Mouse (Mus musculus) heart, postnatal 25 days (tissue): ENCODE data around the gene Dnajb12. TPM values are rescaled to one million over a fixed set of nuclear protein-coding genes. Genes with fewer than 3 reads are reported as not detected.

Source experiments
- DNase-seq: peaks from one replicate; pipeline ENCODE4 v3.0.0; 2022; ENCODE audit warnings: low spot score
- intact Hi-C: fragments of 180-260 bp; cut with DNase I; formaldehyde crosslinking; loops from one replicate; pipeline ENCODE4 v1.15.1; 2025
- total RNA-seq, 2 experiments: library from RNA; stranded (reverse); gene quantifications; 2 replicates each; pipeline ENCODE4 v1.2.3; 2021

Gene Dnajb12
- total RNA-seq, 2 experiments from 2014 or later = 34.5 to 35.9 TPM

DNA sequence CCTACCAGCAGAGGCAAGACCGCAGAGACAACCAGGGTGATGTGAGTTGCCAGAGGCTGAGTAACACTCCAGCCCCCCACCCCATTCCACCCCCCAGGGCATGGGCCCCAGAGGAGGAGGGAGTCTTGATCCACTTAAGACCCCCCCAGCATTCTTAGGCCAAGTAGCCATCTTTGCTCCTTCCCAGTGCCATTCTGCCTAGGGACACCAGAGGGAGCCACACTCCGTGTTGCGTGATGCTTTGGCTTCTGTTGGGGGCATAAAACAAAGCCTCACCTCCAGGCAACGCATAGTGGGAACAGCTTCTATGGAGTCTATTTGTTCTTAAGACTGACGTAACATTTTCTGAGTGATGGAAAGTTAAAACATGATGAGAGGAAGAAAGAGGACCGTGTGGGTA lies 13.6 kb downstream of the Dnajb12 start:
- DNase-seq = peak; percentile 46
- intact Hi-C loops = loop anchor here (1.0 to 5.0 kb wide), 5 partner anchors 58 to 349 kb away; partner anchors contain the start of gene Ddit4

DNA sequence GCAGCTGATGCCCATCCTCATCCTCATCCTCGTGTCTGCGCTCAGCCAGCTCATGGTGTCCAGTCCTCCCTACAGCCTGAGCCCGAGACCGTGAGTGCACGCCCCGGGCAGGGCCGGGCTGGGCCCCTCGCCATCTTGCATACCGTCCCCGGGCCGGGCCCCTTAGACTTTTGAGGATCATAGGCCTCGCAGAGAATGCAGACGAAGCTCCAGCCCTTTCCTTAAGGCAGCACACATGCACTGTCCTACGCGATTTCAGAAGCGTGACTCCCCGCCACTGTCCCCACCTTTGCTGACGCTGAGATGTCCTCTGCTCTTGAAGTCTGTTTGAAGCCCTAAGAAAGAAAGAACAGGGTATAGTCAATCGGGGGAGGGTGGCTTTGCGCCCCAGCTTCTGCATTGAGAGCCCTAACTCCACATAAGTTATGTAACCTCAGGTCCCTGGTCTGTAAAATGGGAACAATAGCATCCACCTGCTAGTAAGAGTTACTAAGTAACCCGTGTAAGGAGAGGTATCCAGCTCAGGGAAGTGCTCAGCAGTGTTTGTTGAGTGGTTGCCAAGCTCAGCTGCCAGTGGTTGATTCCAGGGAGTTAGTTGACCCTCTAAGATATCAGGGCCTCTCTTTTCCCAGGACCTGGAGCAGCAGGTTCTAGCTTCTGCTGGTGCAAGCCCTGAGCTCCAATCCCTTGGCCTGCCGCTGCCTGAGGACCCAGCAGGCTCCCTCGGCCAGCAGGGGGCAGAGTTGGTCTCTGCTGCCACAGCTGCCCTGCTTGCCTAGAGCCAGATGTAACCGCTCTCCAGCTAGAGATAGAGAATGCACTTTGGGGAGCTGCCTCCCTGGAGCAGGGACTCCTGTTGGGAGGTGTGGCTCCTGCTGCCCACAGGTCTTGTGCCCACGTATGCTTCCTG lies 15.2 kb downstream of the Dnajb12 start:
- intact Hi-C loops = loop anchor here (5.0 kb wide), 3 partner anchors 88 to 348 kb away; no protein-coding TSS in a partner anchor
- DNase-seq = peak; percentile 64

GRCm38 (mm10) chr10:59895460-59896186 lies 16.3 kb downstream of the Dnajb12 start:
- intact Hi-C loops = loop anchor here (5.0 kb wide), 1 partner anchor 87 kb away; no protein-coding TSS in a partner anchor
- no peak for DNase-seq

- no peak for DNase-seq
- intact Hi-C loops = loop anchor here (5.0 kb wide), 1 partner anchor 86 kb away; no protein-coding TSS in a partner anchor
Observed at GRCm38 (mm10) chr10:59896211-59896610, 16.9 kb downstream of the Dnajb12 start.

- DNase-seq = peak; percentile 47
- intact Hi-C loops = loop anchor here (5.0 kb wide), 1 partner anchor 85 kb away; no protein-coding TSS in a partner anchor
Observed at GRCm38 (mm10) chr10:59896911-59897331, 17.6 kb downstream of the Dnajb12 start.

GRCm38 (mm10) chr10:59897511-59897910 lies 18.2 kb downstream of the Dnajb12 start:
- DNase-seq = no peak
- intact Hi-C loops = loop anchor here (5.0 kb wide), 1 partner anchor 85 kb away; no protein-coding TSS in a partner anchor

DNA sequence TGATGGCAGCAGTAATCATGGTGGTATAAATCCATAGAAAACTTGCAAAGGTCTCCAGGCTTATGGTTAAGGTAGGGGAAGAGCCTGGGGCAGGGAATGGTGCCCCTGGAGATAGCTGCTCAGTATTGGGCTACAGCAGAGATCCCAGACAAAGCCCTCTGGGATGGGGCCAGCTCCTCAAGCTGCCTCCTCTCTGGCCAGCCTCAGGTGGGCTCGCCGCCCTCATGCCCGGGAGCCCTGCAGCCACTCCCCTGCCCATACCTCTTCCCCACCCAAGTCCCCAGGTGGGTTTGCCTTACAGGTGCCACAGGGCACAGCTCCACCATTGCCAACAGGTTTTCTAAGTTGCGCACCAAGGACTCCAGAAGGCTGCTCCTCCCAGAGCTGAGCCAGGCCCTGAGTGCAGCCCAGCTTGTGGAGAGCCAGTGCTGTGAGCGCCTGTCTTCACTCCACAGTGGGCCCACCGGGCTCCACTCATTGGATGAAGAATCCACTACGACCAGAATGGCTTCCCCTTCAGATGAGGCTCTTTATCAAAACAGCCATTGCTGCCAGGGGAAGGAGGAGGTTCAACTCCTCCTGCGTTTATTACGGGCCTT lies 18.9 kb downstream of the Dnajb12 start:
- DNase-seq = no peak
- intact Hi-C loops = loop anchor here (1.0 to 5.0 kb wide), 2 partner anchors 53 to 84 kb away; partner anchors contain the start of gene Ddit4

- intact Hi-C loops = loop anchor here (1.0 to 5.0 kb wide), 2 partner anchors 52 to 83 kb away; partner anchors contain the start of gene Ddit4
Observed at GRCm38 (mm10) chr10:59898935-59899334, 19.6 kb downstream of the Dnajb12 start.

DNA sequence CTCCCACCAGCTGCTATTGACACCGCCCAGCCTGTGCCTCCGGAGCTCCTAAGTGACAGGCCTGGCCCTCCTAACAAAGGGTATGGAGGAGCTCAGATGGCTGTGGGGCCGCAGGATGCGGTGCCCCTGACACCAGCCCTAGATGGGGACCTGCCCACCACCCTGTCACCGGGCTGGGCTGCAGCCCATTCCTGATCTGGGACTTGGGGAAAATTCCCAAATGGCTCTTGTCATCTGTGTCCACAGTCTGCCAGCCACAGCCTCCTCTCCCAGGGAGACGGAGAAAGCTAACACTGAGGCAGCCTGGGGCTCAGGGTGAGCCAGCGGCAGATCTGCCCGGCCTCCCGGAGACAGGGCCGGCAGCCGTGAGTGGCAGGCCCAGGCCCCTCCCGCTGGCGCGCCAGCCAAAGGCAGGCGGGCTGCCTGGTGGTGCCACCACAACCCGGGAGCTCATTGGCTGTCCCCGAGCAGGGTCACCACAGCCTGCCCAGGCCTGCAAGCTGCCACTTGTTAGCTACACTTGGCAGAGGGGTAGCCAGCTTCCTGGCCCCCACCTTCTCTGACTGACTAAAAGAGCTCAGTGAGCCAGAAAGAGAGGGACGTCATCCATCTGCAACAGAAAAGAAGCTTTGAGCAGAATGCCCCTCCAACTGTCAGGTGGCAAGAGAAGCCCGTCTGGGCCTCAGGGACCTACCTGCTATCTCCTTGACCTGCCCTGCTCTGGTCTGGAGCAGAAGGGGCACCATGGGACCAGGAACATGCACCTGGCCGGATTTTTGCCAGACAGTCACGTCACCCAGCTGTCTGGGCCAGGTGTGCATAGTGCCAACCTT lies 20.2 kb downstream of the Dnajb12 start:
- intact Hi-C loops = loop anchor here (5.0 kb wide), 1 partner anchor 83 kb away; no protein-coding TSS in a partner anchor
- peak; percentile 79 for DNase-seq

More at GRCm38 (mm10) chr10:59898935-59899334, 19.6 kb downstream of the Dnajb12 start:
- DNase-seq = no peak

DNA sequence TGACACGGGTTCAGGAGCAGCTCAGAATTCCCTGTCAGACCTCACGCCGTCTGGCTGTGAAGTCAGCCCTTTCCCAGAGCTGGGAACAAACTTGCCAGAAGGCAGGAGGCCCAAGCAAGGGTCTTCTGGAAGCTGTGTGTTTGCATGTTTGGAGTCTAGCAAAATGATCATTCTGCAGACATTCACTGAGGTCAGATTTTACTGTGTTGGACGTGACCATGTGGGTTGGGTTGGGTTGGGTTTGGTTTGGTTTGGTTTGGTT lies 20.7 kb downstream of the Dnajb12 start:
- DNase-seq = no peak
- intact Hi-C loops = no loop called here

DNA sequence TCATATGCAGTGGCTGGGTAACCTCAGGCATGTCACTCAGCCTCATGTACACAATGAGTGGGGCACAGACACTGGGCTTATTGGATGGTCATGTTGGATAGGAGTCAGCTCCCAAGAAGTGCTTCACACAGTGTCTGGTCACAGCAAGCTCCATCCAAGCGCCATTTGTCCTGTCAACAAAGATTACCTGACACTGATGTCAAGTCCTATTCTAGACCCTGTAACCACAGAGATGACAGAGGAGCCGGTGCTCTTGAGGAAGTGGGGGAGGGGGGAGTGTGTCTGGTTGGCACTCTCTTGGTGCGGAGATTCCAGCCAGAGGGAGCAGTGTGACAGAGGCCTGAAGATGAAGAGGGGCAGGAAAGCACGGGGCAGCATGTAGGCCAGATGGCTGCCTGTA lies 21.6 kb downstream of the Dnajb12 start:
- DNase-seq = no peak
- intact Hi-C loops = no loop called here

- no peak for DNase-seq
- intact Hi-C loops = no loop called here
Observed at GRCm38 (mm10) chr10:59901463-59901862, 22.1 kb downstream of the Dnajb12 start.

DNA sequence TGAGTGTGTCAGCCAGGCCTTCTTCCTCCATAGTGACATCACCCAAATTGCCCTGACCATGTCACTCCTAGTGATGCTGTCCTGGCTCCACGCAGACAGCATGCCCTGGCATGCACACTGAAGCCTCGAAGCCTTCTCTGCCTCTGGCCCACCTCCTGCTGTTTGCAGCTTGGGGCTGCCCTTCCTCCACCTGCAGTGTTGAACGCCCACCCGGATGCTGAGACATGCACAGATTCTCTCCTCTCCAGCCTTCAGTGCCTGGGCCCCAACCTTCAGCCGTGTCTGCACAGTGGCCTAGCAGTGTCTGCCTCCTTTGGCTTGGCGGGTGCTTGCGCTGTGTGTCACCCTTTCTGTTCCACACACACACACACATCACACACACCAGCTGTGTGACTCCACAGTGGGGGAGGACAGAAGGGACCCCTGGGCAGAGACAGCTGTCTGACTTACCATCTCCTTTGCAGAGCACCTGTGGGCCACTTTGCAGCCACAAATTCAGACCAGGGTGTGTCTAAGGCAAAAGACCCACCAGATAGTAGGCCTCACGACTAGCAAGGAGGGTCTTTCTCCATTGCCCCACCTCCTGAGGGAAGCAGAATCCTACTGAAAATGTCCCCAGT lies 22.7 kb downstream of the Dnajb12 start:
- DNase-seq = no peak
- intact Hi-C loops = loop anchor here (2.0 kb wide), 1 partner anchor 19 kb away; no protein-coding TSS in a partner anchor

DNA sequence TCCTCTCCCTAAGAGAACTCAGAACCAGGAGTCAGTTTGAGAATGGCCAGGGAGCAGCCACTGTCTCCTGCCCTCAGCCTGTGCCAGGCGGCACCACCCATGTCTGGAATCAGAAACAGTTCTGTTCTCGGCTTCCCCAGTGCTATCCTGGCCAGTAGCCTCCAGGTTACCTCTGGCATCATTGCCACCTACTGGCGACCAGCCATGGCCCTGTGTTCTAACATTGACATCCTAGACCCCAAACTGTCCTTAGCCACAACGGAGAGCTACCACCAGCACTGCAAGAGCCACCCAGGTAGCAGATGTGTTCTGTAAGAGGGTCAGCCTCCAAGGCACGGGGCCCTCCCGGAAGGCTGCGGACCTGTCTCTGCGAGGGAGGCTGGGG lies 23.2 kb downstream of the Dnajb12 start:
- intact Hi-C loops = loop anchor here (2.0 kb wide), 1 partner anchor 18 kb away; no protein-coding TSS in a partner anchor

GRCm38 (mm10) chr10:59903170-59903569 lies 23.8 kb downstream of the Dnajb12 start:
- intact Hi-C loops = loop anchor here (2.0 kb wide), 1 partner anchor 18 kb away; no protein-coding TSS in a partner anchor
- DNase-seq = no peak

More for the DNA sequence above, 23.2 kb downstream of the Dnajb12 start:
- no peak for DNase-seq

DNA sequence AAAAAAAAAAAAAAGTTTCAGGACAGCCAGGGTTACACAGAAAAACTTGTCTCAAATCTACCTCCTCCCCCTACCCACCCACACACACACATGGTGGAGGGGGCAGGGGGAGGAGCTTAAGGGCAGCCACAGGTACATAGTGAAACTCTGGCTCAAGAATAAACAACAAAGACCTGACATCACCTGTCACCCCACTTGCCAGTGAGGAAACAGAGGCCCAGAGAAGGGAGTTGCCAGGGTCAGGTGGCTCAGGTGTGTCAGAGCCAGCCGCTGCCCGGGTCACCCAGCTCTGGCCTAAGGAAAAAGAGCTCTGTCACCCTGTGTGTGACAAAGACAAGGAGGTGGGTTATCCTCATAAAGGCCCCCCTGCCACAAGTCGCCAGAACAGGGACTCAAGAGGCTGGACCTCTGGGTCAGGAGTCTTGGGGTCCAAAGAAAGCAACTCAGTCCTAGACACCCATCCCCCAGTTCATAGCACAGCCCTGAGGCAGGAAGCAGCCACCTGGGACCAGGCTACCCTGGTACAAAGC lies 27.8 kb downstream of the Dnajb12 start:
- intact Hi-C loops = no loop called here
- no peak for DNase-seq

DNA sequence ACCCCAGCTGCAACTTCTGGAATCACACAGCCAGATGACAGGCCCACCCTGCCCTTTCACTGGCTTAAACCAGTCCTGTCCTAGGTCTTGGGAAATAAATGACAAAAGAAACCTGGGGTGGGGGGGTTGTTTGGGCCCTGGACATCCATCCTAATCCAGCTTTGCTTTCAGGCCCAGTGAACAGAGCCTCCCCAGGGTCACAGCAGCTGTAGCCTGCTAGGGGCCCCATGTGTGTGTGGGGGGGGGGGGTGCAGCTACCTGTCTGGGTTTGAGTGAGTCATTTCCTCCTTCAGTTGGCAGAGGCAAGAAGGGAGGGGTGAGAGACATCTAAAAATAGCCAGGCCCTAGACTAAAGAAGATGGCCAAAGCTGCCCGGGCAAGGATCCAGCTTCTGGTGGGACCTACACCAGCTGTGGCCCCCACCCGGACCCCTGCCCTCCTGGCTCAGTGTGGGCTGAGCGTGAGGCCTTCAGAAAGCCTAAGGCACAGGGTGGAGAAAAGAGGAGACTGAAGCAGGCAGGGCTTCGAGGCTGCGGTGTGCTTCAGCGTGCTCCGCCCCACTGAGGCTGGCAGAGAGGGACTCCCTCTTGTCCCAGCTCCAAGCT lies 28.4 kb downstream of the Dnajb12 start:
- intact Hi-C loops = no loop called here
- DNase-seq = no peak

DNA sequence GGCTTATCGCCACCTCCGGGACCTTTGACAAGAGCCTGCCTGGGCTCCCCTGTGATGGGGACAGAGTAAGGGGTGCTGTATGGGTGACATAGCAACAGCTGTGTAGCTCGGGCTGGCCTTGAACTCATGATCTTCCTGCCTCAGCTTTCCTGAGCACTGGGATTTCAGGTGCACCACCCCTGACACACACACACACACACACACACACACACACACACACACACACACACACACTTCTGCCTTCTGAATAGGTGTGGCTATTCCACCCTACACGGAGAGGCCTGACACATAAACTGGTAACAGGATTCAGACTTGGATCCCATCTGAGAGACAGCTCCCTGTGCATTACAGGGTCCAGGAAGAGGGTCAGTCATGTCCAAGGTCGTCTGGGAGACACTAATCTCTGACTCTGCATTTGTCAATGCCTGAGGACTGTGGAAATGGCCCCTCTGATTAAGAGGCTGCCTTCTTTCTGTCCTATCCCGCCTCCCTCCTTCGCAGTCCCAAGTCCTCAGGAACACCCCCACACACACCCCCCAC lies 29.5 kb downstream of the Dnajb12 start:
- intact Hi-C loops = no loop called here
- no peak for DNase-seq
